Mouse (Mus musculus): ENCODE measurements around the gene Nprl3.
"Not testable (repeated sequence)": the region's sequence is repeated elsewhere in the genome, so short reads cannot be mapped to it uniquely, and the experiment has no call there.

- TF ChIP-seq GATA1 (IDR thresholded peaks at IDR 0.05; ENCODE audit: borderline replicate concordance, low read length); FLI1 (IDR thresholded peaks at IDR 0.05; ENCODE audit: low read length): not testable (repeated sequence)
Measured at GRCm38 (mm10) chr11:32296203-32296602, 28.7 kb upstream of the Nprl3 start, which contains the start of gene Hba-a2.
